Mouse (Mus musculus): ENCODE results near the gene Thap8. TPM values are rescaled to one million over a fixed set of nuclear protein-coding genes. Genes with fewer than 3 reads are reported as not detected.

The Thap8 gene
- polyA plus RNA-seq, 1 experiment from 2014 or later: 0.66 TPM

GRCm38 (mm10) chr7:30279536-30279935 is 358 bp upstream of the Thap8 start:
- peak overlapping the region; percentile 74 for H3K4me3 ChIP-seq (ENCODE audit: low read length)
- H3K27me3 ChIP-seq (replicated peaks; ENCODE audit: control insufficient read depth, insufficient read depth, low read length): no peaks in the 10 kb centered on the region
- ATAC-seq: no peak
- H3K36me3 ChIP-seq (ENCODE audit: control insufficient read depth, insufficient read depth, low read length): no peaks in the 10 kb centered on the region
- WGBS: 0% methylated on average over 6 of the region's 6 CpGs
- peaks cover 2% of the 10 kb centered on the region; the same call in 1 of the 2 replicates for H3K4me1 ChIP-seq (ENCODE audit: control insufficient read depth, insufficient read depth, low read depth, low read length)
- peak overlapping the region; percentile 46; the same call in 1 of the 2 replicates for H3K9ac ChIP-seq (ENCODE audit: low read depth, low read length)
- no peak overlapping the region; the same call in 1 of the 2 replicates for H3K27ac ChIP-seq (ENCODE audit: low read depth, low read length)
- no peaks in the 10 kb centered on the region for H3K9me3 ChIP-seq (ENCODE audit: control insufficient read depth, low read length)
- peak overlapping the region; percentile 99 for H3K4me2 ChIP-seq (ENCODE audit: low read length)

GRCm38 (mm10) chr7:30280670-30281138 is 810 bp downstream of the Thap8 start:
- H3K9me3 ChIP-seq (ENCODE audit: control insufficient read depth, low read length): no peaks in the 10 kb centered on the region
- no peaks in the 10 kb centered on the region for H3K27me3 ChIP-seq (replicated peaks; ENCODE audit: control insufficient read depth, insufficient read depth, low read length)
- peaks cover 2% of the 10 kb centered on the region; the same call in 1 of the 2 replicates for H3K4me1 ChIP-seq (ENCODE audit: control insufficient read depth, insufficient read depth, low read depth, low read length)
- H3K4me3 ChIP-seq (ENCODE audit: low read length): peak overlapping the region; percentile 74
- H3K27ac ChIP-seq (ENCODE audit: low read depth, low read length): peak overlapping the region; percentile 99
- H3K4me2 ChIP-seq (ENCODE audit: low read length): peak overlapping the region; percentile 99
- peak; percentile 89 for ATAC-seq
- peak overlapping the region; percentile 66 for H3K9ac ChIP-seq (ENCODE audit: low read depth, low read length)
- WGBS: under 1% methylated on average over 20 of the region's 20 CpGs
- no peaks in the 10 kb centered on the region for H3K36me3 ChIP-seq (ENCODE audit: control insufficient read depth, insufficient read depth, low read length)

- no peak overlapping the region for H3K27ac ChIP-seq (ENCODE audit: low read depth, low read length)
- H3K9ac ChIP-seq (ENCODE audit: low read depth, low read length): no peak overlapping the region
- no peak overlapping the region for H3K4me3 ChIP-seq (ENCODE audit: low read length)
- peaks cover 2% of the 10 kb centered on the region; the same call in 1 of the 2 replicates for H3K4me1 ChIP-seq (ENCODE audit: control insufficient read depth, insufficient read depth, low read depth, low read length)
- WGBS: 74% methylated on average over 4 of the region's 4 CpGs
- H3K9me3 ChIP-seq (ENCODE audit: control insufficient read depth, low read length): no peaks in the 10 kb centered on the region
- no peaks in the 10 kb centered on the region for H3K36me3 ChIP-seq (ENCODE audit: control insufficient read depth, insufficient read depth, low read length)
- H3K4me2 ChIP-seq (ENCODE audit: low read length): no peak overlapping the region
- H3K27me3 ChIP-seq (replicated peaks; ENCODE audit: control insufficient read depth, insufficient read depth, low read length): no peaks in the 10 kb centered on the region
- no peak for ATAC-seq
These were observed 1.6 kb downstream of the Thap8 start for GRCm38 (mm10) chr7:30281522-30281921.

- H3K4me3 ChIP-seq (ENCODE audit: low read length): no peak overlapping the region
- 81% methylated on average over 7 of the region's 7 CpGs for WGBS
- H3K27ac ChIP-seq (ENCODE audit: low read depth, low read length): no peak overlapping the region
- no peak for ATAC-seq
- no peak overlapping the region for H3K4me2 ChIP-seq (ENCODE audit: low read length)
- peaks cover 2% of the 10 kb centered on the region; the same call in 1 of the 2 replicates for H3K4me1 ChIP-seq (ENCODE audit: control insufficient read depth, insufficient read depth, low read depth, low read length)
- no peaks in the 10 kb centered on the region for H3K27me3 ChIP-seq (replicated peaks; ENCODE audit: control insufficient read depth, insufficient read depth, low read length)
- H3K36me3 ChIP-seq (ENCODE audit: control insufficient read depth, insufficient read depth, low read length): no peaks in the 10 kb centered on the region
- no peaks in the 10 kb centered on the region for H3K9me3 ChIP-seq (ENCODE audit: control insufficient read depth, low read length)
- H3K9ac ChIP-seq (ENCODE audit: low read depth, low read length): no peak overlapping the region
These were observed 2.8 kb downstream of the Thap8 start for GRCm38 (mm10) chr7:30282740-30283139.

GRCm38 (mm10) chr7:30286701-30287410 is 7.0 kb downstream of the Thap8 start:
- Histone ChIP-seq H3K36me3 (ENCODE audit: control insufficient read depth, insufficient read depth, low read length) (no peaks in the 10 kb centered on the region), H3K9me3 (ENCODE audit: control insufficient read depth, low read length) (no peaks in the 10 kb centered on the region), H3K9ac (ENCODE audit: low read depth, low read length) (no peak overlapping the region), H3K27ac (ENCODE audit: low read depth, low read length) (no peak overlapping the region), H3K27me3 (replicated peaks; ENCODE audit: control insufficient read depth, insufficient read depth, low read length) (no peaks in the 10 kb centered on the region), H3K4me1 (ENCODE audit: control insufficient read depth, insufficient read depth, low read depth, low read length) (peaks cover 6% of the 10 kb centered on the region), H3K4me3 (ENCODE audit: low read length) (no peak overlapping the region), H3K4me2 (ENCODE audit: low read length) (no peak overlapping the region)
- no peak for ATAC-seq
- WGBS: 56% methylated on average over 8 of the region's 8 CpGs

GRCm38 (mm10) chr7:30288046-30288445 is 8.2 kb downstream of the Thap8 start:
- H3K36me3 ChIP-seq (ENCODE audit: control insufficient read depth, insufficient read depth, low read length): no peaks in the 10 kb centered on the region
- H3K9ac ChIP-seq (ENCODE audit: low read depth, low read length): no peak overlapping the region
- no peak overlapping the region for H3K4me2 ChIP-seq (ENCODE audit: low read length)
- no peaks in the 10 kb centered on the region for H3K27me3 ChIP-seq (replicated peaks; ENCODE audit: control insufficient read depth, insufficient read depth, low read length)
- no peak overlapping the region for H3K4me3 ChIP-seq (ENCODE audit: low read length)
- H3K9me3 ChIP-seq (ENCODE audit: control insufficient read depth, low read length): no peaks in the 10 kb centered on the region
- ATAC-seq: no peak
- no peak overlapping the region for H3K27ac ChIP-seq (ENCODE audit: low read depth, low read length)
- 64% methylated on average over 6 of the region's 6 CpGs for WGBS
- peaks cover 12% of the 10 kb centered on the region for H3K4me1 ChIP-seq (ENCODE audit: control insufficient read depth, insufficient read depth, low read depth, low read length)

- ATAC-seq: no peak
- no peaks in the 10 kb centered on the region for H3K9me3 ChIP-seq (ENCODE audit: control insufficient read depth, low read length)
- H3K4me3 ChIP-seq (ENCODE audit: low read length): no peak overlapping the region
- no peak overlapping the region for H3K9ac ChIP-seq (ENCODE audit: low read depth, low read length)
- H3K4me2 ChIP-seq (ENCODE audit: low read length): no peak overlapping the region
- H3K27me3 ChIP-seq (replicated peaks; ENCODE audit: control insufficient read depth, insufficient read depth, low read length): no peaks in the 10 kb centered on the region
- no peak overlapping the region; the same call in 1 of the 2 replicates for H3K27ac ChIP-seq (ENCODE audit: low read depth, low read length)
- peaks cover 21% of the 10 kb centered on the region for H3K4me1 ChIP-seq (ENCODE audit: control insufficient read depth, insufficient read depth, low read depth, low read length)
- WGBS: 76% methylated on average over 7 of the region's 7 CpGs
- no peaks in the 10 kb centered on the region for H3K36me3 ChIP-seq (ENCODE audit: control insufficient read depth, insufficient read depth, low read length)
These were observed 9.3 kb downstream of the Thap8 start for GRCm38 (mm10) chr7:30289071-30289713.

- H3K9ac ChIP-seq (ENCODE audit: low read depth, low read length): no peak overlapping the region
- H3K4me1 ChIP-seq (ENCODE audit: control insufficient read depth, insufficient read depth, low read depth, low read length): peaks cover 28% of the 10 kb centered on the region
- H3K27me3 ChIP-seq (replicated peaks; ENCODE audit: control insufficient read depth, insufficient read depth, low read length): no peaks in the 10 kb centered on the region
- H3K27ac ChIP-seq (ENCODE audit: low read depth, low read length): no peak overlapping the region; the same call in 1 of the 2 replicates
- H3K4me3 ChIP-seq (ENCODE audit: low read length): no peak overlapping the region
- H3K36me3 ChIP-seq (ENCODE audit: control insufficient read depth, insufficient read depth, low read length): no peaks in the 10 kb centered on the region; the same call in 1 of the 2 replicates
- 48% methylated on average over 10 of the region's 10 CpGs for WGBS
- ATAC-seq: peak; percentile 8; the same call in 1 of the 2 replicates
- H3K9me3 ChIP-seq (ENCODE audit: control insufficient read depth, low read length): no peaks in the 10 kb centered on the region
- H3K4me2 ChIP-seq (ENCODE audit: low read length): no peak overlapping the region
These were observed 10.0 kb downstream of the Thap8 start for GRCm38 (mm10) chr7:30289714-30290399.

Measured in hindbrain, embryonic 16.5 days (tissue).